Mouse (Mus musculus) neutrophil, adult 5-6 weeks (primary cell): ENCODE results near the gene Gm11116. TPM values are rescaled to one million over a fixed set of nuclear protein-coding genes. Genes with fewer than 3 reads are reported as not detected.
"Not testable (repeated sequence)": the region's sequence is repeated elsewhere in the genome, so short reads cannot be mapped to it uniquely, and the experiment has no call there.

ENCODE experiments used
- ATAC-seq: fragments of 151-379, 151-347 bp; 2 replicates; pipeline ENCODE4 v1.8.0; 2017; ENCODE audit warnings: mild to moderate bottlenecking, moderate TSS enrichment; ENCODE audit not compliant: insufficient number of reproducible peaks, poor library complexity, low FRiP score, severe bottlenecking; ENCODE audit errors: extremely low read depth
- total RNA-seq: library from RNA; stranded (forward); fragments of 200-1000 nt; gene quantifications from 2 replicates; pipeline ENCODE4 v1.2.3, GENCODE M21; 2017

The Gm11116 gene
- not detected in 2 replicates for total RNA-seq

DNA sequence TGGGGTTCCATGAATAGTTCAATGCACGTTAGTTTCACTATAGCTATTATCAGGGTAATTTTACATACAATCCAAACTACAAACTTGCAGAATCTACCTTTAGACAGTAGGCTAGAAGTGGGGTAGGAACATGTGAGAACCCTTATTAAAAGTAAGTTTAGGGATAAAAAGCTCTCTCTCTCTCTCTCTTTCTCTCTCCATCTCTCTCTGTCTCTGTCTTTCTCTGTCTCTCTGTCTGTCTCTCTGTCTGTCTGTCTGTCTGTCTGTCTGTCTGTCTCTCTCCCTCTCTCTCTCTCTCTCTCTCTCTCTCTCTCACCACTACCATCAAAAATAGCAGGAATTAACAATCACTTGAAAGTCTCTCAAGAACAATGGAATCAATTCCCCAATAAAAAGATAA lies at the start of gene Gm11116:
TSS of gene Gm11116 (minus strand) at position 101 of the 400 bp plus-strand sequence.
- ATAC-seq: no peak

DNA sequence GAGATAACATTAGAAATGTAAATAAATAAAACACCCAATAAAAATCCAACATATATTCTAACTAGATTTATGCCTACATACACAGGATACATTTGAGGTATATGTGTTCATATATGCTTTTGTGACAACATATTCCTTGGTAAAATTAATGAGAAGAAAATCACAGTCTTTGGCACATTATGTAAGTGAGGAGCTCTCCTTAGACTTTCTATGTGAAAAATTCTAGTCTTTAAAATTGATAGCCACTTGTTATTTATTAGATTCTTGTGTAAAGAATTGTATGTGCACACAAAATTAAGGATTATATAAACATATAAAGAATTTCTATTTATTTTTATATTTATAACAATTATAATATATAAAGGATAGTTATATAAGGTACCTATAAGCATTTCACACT lies 42.7 kb upstream of the Gm11116 start, which contains the start of gene Gm11115:
TSS of gene Gm11115 (minus strand) at position 101 of the 400 bp plus-strand sequence.
- ATAC-seq: no peak

DNA sequence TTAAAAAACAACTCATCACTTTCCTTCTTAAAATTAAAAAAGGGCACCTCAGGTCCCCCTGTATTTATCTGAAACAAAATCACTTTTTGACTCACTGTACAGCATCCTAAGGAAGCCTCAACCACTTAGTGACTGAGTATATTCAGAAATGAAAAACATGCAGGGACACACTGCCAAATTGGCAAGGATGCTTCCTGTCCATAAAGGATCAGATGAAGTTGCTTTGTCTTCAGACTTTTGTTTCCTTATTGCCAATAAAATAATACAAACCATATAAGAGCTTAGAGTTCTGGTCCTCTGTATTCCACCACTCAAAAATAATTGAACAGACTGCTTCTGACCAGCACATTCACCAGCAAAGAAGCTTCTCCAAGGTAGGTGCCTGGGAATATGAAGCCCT lies 25.1 kb downstream of the Gm11116 start, which contains the start of gene Smr2:
TSS of gene Smr2 (plus strand) at position 301 of the 400 bp plus-strand sequence.
- ATAC-seq: not testable (repeated sequence)

Other genes with a start within 250 kb of the Gm11116 start
- gene Odam, start 226.5 kb downstream of the Gm11116 start, total RNA-seq: not detected in 2 replicates
- not detected in 2 replicates for gene Csn3, start 186.0 kb downstream of the Gm11116 start, total RNA-seq
- not detected in 2 replicates for gene 2310003L06Rik, start 142.1 kb downstream of the Gm11116 start, total RNA-seq
- gene Gm28434, start 142.0 kb downstream of the Gm11116 start, total RNA-seq: not detected in 2 replicates
- not detected in 2 replicates for gene Cabs1, start 132.1 kb downstream of the Gm11116 start, total RNA-seq
- gene Smr3a, start 109.0 kb downstream of the Gm11116 start, total RNA-seq: not detected in 2 replicates
- not detected in 2 replicates for gene Smr2, start 25.0 kb downstream of the Gm11116 start, total RNA-seq
- gene Gm11115, start 42.6 kb upstream of the Gm11116 start, total RNA-seq: not detected in 2 replicates
- not detected in 2 replicates for gene Gm7714, start 157.4 kb upstream of the Gm11116 start, total RNA-seq
- gene Prol1, start 205.8 kb upstream of the Gm11116 start, total RNA-seq: not detected in 2 replicates